ENCODE assay signal across 8 mouse cellular contexts in genomic region chr16:5049774-5050234, GRCm38 (mm10). TPM values are rescaled to one million over a fixed set of nuclear protein-coding genes. Genes with fewer than 3 reads are reported as not detected.
DNase-seq lines count a peak whose midpoint lies in the region; ATAC-seq and TF ChIP-seq lines count a peak whose summit lies in the region.

Glyr1 (minus strand) TSS chr16:5049863.
Ubn1 (plus strand) TSS chr16:5050057.

- H3K36me3 ChIP-seq in hindbrain, embryonic 10.5 days = peaks cover 54% of the 10 kb centered on the region
- H3K36me3 ChIP-seq in lung, postnatal 0 days (ENCODE audit: insufficient read depth, low read length) = peaks cover 4% of the 10 kb centered on the region; the same call in 1 of the 2 replicates

- peak within 1 kb of the TSS; percentile 93 for H3K9ac ChIP-seq in lung, postnatal 0 days (replicated peaks; ENCODE audit: low read depth)

- H3K9me3 ChIP-seq in hindbrain, embryonic 10.5 days = no peaks in the 10 kb centered on the region
- H3K9me3 ChIP-seq in lung, postnatal 0 days (ENCODE audit: low read length) = no peaks in the 10 kb centered on the region

- TF ChIP-seq CTCF in lung, postnatal 0 days (IDR thresholded peaks at IDR 0.05) = no peak; the same call in 1 of the 2 replicates

- H3K27ac ChIP-seq in hindbrain, embryonic 10.5 days = peak within 1 kb of the TSS; percentile 92
- peak within 1 kb of the TSS; percentile 100 for H3K27ac ChIP-seq in lung, postnatal 0 days (ENCODE audit: low read length)

- H3K4me2 ChIP-seq in lung, postnatal 0 days (replicated peaks; ENCODE audit: low read depth, low read length) = peak within 1 kb of the TSS; percentile 90

- ATAC-seq in frontal cortex, adult (ENCODE audit: low TSS enrichment) = peak; percentile 98
- ATAC-seq in lung, postnatal 0 days = peak; percentile 98

- no peaks in the 10 kb centered on the region for H3K27me3 ChIP-seq in hindbrain, embryonic 10.5 days (ENCODE audit: insufficient read depth, poor library complexity, severe bottlenecking)
- no peaks in the 10 kb centered on the region for H3K27me3 ChIP-seq in lung, postnatal 0 days (replicated peaks; ENCODE audit: insufficient read depth, low read length)

- no peak for TF ChIP-seq EP300 in lung, postnatal 0 days (IDR thresholded peaks at IDR 0.05)

- WGBS in hindbrain, embryonic 10.5 days = under 1% methylated on average over 56 of the region's 56 CpGs
- WGBS in lung, postnatal 0 days = under 1% methylated on average over 52 of the region's 56 CpGs

- peak; percentile 99 for DNase-seq in MN1 (ENCODE audit: low spot score)
- peak; percentile 99 for DNase-seq in cerebellum, adult 9-10 months
- DNase-seq in hindbrain, embryonic 10.5 days (ENCODE audit: low spot score) = peak; percentile 99
- peak; percentile 100 for DNase-seq in layer of hippocampus, adult 9-11 months
- peak; percentile 100 for DNase-seq in lung, postnatal 0 days (ENCODE audit: low spot score)
- peak; percentile 95 for DNase-seq in ovary, postnatal 14 days (ENCODE audit: low spot score)
- DNase-seq in thymus, postnatal 14 days = peak; percentile 99

- H3K4me3 ChIP-seq in hindbrain, embryonic 10.5 days = peak within 1 kb of the TSS; percentile 95
- peak within 1 kb of the TSS; percentile 96 for H3K4me3 ChIP-seq in lung, postnatal 0 days (ENCODE audit: low read depth, low read length)

- H3K4me1 ChIP-seq in hindbrain, embryonic 10.5 days (replicated peaks) = peaks cover 31% of the 10 kb centered on the region
- peaks cover 4% of the 10 kb centered on the region; the same call in 1 of the 2 replicates for H3K4me1 ChIP-seq in lung, postnatal 0 days (ENCODE audit: insufficient read depth, low read depth, low read length)

RNA-seq across cellular contexts. Expression of gene Glyr1, which starts in this region (rescaled TPM):
- 211 and 219 TPM in 2 replicates for polyA plus RNA-seq in hindbrain, embryonic 10.5 days (2016; fragmentation: Nextera tagmentation; extraction: Ambion mirVana)
- 75.8 and 81.1 TPM in 2 replicates for polyA plus RNA-seq in lung, postnatal 0 days (2015; fragmentation: Nextera tagmentation; extraction: Ambion mirVana)

RNA-seq across cellular contexts. Expression of gene Ubn1, which starts in this region (rescaled TPM):
- 17.8 TPM in 2 replicates for polyA plus RNA-seq in hindbrain, embryonic 10.5 days (2016; fragmentation: Nextera tagmentation; extraction: Ambion mirVana)
- polyA plus RNA-seq in lung, postnatal 0 days (2015; fragmentation: Nextera tagmentation; extraction: Ambion mirVana) = 15.0 and 16.3 TPM in 2 replicates

Comparison
In these comparisons a context has a peak if more than half of its experiments do, and no peak if none do; other contexts are left out.
1. Peak in every context shown above with its lines: DNase-seq, ATAC-seq, H3K4me3 ChIP-seq and H3K27ac ChIP-seq.